Mouse (Mus musculus) thymus, postnatal 4 days (tissue): ENCODE results near the gene Fis1.
A peak's percentile ranks its signal among the peaks of the same experiment; 100 is the strongest.
"Not testable (repeated sequence)": the region's sequence is repeated elsewhere in the genome, so short reads cannot be mapped to it uniquely, and the experiment has no call there.

Experiments
- DNase-seq: peaks from one replicate; pipeline ENCODE4 v3.0.0; 2021

Fis1 gene

DNA sequence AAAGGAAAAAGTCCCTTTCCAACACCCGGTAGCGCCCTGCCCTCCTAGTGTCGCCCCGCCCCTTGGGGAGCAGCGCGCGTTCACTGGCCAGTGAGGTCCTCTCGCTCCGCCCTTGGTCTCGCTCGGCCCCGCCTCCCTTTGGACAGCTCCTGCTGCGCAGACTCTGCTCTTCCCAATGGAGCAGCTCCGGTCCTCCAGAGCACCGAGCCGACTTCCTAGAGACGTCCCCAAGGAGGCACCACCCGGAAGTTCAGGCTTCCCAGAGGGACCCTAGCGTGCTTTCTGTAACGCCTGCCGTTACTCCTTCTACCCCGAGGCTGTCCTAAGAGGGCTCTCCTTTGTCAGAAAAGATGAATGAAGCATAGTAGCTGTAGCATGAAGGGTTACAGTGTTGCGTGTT is at the start of gene Fis1:
Gene Fis1, plus strand, starts transcription at position 261 of the 400 bp plus-strand sequence.
- peak; percentile 88 for DNase-seq

DNA sequence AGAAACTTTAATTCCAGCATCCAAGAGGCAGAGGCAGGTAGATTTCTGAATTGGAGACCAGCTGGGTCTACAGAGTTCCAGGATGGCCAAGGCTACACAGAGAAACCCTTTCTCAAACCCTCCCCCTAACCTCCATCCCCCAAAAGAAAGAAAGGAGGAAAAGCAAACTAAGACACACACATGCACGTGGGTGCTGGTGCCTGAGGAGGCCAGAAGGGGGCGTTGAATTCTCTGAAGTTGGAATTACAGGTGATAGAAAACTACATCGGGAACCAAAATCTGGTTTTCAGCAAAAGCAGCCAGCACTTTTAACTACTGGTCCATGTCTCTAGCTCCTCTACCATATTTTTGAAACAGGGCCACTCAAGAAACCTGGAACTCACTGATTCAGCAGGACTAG is 48.5 kb upstream of the Fis1 start:
- DNase-seq, result no peak

DNA sequence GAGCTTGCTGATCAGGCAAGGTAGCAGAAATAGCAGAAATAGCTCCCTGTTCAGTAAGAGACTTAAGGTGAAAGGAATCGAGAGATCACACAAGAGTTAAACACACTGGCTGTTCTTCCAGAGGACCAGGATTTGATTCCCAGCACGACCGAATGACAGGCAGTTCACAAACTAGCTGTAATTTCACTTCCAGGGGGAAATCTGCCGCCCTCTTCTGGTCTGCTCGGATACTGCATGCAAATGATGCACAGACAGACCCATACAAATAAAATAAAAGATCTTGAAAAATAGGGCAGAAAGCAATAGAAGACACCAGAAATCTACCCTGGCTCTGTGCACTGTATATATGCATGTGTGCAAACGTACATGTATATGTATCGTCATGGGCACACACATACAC is 47.4 kb upstream of the Fis1 start:
- DNase-seq, result peak; percentile 78

DNA sequence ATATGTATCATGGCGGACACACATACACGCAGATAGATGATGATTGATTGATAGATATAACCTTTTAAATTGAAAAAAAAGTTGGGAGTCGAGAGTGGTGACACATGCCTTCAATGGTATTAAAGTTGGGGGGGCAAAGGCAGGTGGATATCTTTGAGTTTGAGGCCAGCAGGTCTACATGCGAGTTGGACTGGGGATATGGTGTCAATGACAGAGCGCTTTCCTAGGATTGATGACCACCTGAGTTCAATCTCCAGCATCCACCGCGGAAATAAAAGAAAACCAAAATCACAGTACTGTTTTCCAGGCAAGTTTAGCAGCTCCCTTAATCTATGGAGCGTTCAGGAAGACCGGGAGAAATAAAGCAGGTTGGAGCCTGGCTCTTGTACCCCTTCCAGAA is 45.5 kb upstream of the Fis1 start:
- no peak for DNase-seq

DNA sequence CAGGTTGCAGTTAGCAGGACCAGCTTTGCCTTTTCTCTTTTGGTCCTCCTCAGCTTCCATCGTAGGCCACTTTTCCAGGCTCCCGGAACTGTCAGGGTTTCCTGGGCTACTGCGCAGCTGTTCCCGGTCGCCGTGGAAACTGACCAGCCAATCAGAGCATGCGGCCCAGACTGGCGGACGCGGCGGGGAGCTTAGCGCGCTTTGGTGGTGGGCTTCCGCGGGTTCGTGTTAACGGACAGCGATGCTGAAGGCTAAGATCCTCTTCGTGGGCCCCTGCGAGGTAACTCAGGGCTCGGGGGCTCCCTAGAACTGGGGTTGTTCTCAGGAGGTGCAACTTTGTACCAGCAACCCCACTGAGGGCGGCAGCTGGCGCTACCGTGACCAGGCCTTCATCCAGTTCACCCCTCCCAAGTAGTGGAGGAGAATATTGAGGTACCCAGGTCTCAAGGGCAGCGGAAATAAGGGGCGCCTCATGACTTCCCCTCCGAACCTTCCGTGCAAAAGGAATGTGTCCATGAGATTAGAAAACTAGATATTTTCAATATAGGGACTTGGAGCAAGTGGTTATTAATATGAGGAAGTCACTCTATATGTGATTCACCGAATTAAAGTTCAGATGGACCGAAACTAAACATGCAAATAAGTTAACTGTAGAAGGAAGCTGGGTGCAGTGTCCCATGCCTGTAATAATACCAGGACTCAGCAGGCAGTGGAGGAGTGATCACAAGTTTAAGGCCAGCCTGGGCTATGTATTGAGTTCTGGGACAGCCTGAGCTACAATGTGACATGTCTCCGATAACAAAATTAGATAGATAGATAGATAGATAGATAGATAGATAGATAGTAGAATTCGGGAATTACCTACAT is 44.9 kb upstream of the Fis1 start, which contains the start of gene Ift22:
Gene Ift22, plus strand, starts transcription at position 160 of the 867 bp plus-strand sequence.
- peak; percentile 89 for DNase-seq

DNA sequence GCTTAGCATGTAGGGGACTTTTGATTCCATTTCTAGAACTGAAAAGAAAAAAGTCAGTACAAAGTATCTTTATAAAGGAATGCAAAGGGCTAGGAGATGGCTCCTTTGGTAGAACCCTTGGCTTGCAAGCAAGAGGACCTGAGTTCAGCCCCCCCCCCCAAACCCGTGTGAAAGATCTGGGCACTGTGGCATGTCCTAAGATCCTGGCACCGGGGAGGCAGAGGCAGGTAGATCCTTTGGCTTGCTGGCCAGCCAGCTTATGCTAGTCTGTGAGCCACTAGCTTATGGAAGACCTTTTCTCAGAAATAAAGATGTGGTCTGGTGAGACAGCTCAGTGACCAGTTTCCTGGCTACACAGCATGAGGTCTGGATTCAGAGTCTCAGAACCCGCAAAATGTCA is 38.9 kb upstream of the Fis1 start:
- no peak for DNase-seq

DNA sequence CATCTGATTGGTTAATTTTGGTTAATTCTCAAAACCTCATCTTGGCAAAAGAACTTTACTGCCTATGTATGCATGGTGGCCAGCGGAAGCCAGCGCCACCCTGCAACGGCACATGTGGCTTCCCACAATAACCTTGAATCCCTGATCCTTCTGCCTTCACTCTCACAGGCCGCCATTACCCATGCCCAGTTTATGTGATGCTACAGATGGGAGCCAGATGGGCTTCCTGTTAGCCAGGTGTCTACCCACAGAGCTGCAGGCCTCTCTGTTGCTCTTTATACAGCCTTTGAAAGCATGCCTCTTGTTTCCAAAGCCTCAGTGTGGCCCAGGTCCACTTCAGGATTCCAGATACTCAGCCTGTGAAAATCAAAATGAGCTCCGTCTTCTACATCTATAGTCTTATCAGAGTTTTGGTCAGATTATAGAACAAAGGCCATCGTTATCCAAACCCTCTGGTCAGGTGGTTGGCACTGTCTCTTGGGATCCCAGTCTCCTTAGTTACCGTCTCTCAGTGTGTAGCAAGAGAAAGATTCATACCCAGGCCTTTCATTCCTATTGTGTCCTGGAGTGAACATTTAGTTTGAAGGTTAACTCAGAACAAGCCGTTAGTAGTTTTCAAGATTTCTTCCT is 35.3 kb upstream of the Fis1 start:
- no peak for DNase-seq

DNA sequence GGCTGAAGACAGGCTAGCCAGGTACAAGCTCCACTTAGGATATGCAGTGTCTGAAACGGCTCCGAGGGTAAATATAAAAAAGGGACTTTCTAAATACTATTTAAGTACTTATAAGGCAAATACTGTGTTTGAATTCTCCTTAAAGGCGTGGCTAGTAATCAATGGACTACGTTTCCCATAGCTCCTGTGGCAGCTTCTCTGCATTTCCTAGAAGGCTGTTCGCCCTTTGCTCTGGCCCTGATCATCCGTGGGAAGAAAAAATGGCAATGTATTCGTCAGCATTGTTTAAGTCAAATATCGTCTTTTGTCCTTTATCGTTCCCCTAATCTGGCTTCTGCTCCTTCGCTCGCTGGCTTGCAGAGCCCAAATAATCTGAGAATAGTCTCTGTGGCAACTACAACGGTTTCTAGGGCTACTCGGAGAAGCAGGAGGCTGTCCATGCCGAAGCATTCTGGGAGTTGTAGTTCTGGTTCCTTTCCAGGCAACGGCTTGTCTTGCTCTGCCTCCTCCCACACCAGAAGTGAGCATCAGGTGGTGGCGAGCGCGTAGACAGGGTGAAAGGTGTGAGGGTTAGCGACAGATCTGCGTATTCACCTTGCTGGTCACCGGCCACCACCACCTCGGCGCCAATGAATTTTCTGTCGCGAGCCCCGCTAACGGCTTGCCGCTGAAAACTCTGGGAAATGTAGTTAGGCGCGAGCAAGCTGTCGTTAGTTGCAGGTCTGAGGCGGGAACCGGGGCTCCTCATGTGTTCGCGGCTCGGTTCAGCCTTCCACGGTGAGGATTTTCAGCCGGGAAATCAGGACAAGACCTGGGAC is 34.2 kb upstream of the Fis1 start:
- DNase-seq, result peak; percentile 70

DNA sequence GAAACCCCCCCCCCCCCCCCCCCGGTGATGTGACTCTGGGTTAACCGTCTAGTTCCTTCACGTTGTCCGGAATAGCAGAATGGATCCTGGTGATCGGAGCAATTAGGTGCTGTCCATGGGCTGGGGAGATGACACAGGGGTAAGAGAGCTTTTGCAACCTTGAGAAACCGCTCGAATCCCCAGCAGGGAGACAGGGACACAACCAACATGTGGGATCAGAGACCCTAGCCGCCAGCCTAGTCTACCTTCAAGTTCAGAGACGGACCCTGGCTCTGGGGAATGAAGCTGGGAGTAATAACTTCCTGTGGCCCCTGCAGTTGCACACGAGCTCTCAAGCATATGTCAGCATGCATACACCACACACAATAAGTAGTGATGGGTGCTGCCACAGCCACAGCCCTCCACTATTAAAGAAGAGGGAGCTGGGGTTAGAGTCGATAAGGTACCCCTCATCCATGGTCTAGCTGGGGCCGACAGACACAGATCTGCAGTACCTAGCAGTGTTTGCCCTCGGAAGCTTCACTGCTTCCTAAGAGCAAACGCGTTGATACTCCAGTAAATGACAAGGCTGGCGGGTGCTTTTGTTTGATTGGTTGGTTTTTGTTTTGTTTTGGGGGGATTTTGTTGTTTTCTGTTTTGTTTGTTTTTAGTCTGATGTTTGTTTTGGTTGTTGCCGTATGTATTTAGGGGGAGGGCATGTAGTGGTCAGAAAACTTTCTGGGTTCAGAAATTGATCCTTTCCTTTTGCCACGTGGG is 33.4 kb upstream of the Fis1 start:
- peak; percentile 30 for DNase-seq

DNA sequence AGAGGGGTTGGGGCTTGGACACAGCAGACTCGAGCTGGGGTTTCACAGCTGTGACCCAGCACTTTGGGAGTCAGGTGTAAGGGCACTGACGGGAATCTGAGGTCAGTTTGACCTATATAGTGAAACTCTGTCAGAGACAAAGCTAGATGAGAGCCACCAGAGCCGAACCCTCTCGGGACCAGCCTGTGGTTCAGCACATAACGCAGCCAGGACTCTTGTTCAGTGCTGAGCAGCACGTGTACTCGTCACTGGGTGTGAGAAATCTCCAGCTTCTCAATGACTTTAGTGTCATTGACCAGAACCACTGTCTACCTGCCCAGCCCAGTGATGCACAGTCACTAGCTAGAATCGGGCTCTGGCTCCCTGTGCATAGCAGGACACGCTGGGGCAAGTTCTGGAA is 30.2 kb upstream of the Fis1 start:
- DNase-seq, result no peak

DNA sequence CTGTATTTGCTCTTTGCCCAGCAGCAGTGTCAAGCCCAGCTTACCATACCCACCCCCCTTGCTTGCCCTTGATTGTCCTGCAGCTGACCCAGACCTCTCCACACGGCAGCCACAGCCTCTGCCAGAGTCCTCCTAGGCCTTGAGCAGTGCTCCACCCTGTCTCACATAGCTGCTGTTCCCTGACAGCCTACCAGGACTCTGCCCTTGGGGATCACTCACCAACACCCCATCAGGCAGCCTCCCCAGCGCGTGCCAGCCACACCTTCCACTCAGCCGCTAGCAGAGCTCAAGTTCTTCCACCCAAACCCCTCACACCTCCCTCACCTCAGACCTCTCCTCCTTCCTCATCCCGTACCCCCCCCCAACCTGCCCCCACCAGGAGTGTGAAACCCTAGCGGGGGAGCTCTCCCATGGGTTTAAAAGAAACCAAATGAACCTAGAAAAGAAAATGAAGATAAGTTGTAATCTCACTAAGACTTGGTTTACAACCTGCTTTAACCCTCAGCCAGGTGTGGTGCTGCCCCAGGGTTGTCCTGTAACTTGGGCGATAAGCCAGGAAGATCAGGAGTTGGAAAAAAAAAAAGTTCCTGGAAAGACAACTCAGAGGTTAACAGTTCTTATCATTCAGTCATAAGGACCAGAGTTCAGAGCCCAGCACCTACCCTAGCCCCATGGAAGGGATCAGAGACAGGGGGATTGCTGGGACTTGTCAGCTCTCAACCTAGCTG is 29.2 kb upstream of the Fis1 start:
- no peak for DNase-seq

DNA sequence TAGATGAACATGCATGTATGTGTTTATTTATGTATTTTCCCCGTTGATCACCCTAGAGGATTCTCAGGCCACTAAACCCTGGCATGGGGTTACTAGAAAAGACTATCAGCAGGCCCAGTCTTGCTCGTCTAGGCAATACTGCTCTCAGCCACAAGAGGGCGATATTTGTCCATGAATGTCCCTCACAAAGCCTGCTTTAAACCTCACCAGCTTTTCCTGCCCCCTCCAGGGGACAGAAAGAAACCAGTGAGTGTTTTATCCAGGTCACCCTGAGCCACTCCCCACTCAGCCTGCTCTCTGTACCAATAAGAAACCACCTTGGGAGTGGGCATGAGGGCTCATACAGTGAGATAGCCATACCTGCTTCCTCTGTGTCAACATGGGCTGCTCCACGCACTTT is 24.0 kb upstream of the Fis1 start:
- DNase-seq, result peak; percentile 88

DNA sequence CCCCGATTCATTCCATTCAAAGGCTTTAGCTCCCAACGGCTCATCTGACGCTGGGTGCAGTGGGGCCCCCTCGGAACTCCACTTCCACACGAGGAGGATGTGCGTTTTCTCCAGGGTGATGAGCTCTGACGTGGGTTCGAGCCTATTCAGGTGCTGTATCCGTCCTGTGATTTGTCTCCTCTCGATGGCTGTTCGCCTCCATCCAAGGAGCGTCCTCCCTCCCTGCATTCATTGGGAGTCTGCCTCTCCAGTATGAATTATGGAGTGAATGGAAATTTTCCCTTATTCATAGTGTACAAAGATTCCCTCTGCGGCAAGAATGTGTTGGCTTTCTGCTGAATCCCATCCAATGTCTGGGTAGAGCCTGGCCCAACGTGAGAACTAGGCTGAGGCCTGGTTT is 21.2 kb upstream of the Fis1 start:
- no peak for DNase-seq

DNA sequence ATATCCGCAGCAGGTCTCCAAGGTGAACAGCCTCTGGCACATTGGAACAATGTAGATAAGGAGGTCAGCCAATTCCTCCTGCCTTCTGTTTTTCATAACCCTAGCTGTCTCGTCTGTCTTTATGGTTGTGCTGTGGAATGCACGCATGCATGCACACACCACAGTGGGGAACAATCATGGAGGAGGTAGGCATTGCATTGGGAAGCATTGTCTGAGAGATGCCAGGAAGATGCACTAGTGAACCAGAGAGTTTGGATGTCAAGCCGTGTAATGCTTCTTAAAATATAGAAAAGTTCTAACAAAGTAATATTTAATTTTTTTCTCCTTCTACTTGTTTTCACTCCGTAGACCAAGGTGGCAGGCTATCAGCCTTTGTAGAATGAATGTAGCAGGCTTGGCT is 20.1 kb upstream of the Fis1 start:
- DNase-seq, result no peak

DNA sequence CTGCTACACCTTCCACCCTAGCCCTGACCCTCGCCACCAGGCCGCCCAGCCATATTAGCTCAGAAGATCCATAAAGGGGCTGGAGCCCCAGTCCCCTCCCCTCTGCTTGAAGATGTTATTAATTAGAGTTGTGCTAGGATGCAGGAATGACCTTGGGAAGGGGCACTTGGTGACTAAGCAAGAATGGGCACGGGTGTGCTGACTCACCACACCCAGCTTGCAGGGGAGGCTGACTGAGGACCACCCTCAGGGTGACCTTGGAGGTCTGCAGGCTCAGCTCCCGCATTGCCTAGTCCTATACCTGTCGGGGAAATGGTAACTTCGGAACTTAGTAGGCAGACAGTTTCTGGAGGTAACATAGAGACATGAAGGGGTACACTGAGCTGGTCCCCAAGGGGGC is 19.1 kb upstream of the Fis1 start:
- no peak for DNase-seq

DNA sequence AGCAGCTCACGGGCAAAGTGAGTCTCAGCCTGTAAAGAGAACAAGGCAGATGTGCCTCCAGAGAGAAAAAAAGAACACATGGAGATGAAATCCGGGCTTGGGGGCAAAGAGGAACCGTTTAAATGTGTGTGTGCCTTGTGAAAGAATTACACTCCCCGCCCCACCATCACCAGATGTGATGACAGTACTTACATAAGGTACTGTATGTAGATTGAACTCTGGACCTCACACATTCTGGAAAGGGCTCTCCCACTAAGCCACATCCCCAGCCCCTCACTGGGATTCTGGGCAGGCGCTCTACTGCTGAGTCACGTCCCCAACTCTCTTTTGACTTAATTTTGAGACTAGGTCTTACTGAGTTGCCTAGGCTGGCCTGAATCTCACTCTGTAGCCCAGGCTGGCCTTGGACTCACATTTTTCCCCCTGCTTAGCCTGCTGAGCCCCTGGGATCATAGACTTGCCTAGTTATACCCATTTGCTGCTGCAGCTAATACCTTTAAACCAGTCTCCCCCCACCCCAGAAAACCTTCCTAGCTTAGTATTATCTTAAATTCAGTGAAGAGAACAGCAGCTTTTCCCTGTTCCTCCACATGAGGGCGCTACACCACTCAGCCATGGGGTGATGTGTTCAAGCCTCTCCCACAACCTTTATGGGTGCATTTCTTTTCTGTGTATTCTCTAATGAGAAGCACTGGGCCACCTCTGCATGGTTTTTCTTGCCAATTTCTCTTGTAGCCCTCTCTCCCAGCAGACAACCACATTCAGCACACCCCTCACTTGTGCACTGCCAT is 17.0 kb upstream of the Fis1 start:
- peak; percentile 58 for DNase-seq

DNA sequence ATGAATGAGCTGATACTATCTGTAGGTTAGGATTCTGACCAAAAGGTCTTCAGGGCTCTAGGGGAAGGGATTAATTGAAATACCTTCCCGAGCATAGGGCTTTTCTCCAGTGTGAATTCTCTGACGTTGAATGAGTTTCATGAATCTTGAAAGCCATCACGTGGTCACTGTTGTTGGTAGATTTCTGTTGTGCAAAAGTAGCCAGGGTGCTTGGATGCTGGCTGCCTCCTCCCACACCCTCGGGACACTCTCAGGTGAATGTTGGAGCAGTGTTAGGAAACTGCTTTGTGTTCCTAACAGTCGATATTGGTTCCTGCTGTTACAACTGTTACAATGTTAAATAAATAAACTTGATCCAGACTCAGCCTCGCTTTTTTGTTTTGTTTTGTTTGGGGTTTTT is 16.3 kb upstream of the Fis1 start:
- DNase-seq, result no peak

DNA sequence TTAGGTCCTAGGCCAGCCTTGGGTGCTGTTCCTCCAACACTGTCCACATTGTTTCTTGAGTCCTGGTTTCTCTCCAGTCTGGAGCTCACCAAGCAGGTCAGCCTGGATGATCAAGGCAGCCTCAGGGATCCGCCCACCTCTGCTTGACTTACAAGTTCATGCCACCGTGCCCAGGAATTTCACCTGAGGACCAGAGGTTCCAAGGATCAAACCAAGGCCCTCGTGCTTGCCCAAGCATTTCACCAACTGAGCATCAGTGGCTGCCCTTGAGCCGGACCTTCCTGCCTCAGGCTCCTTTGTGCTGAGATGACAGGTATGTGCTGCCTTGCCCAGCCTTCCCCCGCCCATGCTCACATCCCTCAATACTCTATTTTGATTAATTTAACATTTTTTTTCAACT is 15.5 kb upstream of the Fis1 start:
- DNase-seq, result no peak

DNA sequence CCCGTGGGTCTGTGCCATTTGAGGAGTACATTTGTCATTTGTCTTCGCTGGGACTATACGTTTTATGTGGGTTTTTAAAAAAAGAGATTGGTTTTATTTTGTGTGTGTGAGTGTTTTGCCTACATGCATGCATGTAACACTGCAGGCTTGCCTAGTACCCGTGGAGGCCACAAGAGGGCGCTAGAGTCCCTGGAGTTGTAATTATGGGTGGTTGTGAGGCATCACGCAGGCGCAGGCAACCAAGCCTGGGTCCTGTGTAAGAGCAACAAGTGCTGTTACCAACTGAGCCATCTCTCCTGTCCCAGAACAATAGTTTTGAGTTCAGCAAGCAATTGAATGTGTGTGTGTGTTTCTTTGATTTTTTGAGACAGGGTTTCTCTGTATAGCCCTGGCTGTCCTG is 13.8 kb upstream of the Fis1 start:
- peak; percentile 66 for DNase-seq

DNA sequence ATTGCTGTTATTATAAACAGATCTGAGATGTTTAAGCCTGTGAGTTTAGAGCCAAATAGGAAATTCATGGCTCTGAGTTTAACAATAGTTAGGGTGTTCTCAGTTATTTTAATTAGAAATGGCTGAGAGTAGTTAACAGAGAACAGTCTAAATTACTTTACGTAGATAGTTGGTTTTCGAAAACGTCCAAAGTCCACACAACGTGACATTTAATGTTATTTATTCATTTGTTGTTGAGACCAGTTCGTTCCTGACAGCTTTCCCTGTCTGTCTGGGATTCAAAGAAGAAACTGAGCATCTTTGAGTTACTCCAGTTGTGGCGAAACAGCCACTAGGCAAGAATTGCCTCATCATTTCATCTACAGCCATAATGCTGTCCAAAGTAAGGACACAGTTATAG is 13.0 kb upstream of the Fis1 start:
- not testable (repeated sequence) for DNase-seq

DNA sequence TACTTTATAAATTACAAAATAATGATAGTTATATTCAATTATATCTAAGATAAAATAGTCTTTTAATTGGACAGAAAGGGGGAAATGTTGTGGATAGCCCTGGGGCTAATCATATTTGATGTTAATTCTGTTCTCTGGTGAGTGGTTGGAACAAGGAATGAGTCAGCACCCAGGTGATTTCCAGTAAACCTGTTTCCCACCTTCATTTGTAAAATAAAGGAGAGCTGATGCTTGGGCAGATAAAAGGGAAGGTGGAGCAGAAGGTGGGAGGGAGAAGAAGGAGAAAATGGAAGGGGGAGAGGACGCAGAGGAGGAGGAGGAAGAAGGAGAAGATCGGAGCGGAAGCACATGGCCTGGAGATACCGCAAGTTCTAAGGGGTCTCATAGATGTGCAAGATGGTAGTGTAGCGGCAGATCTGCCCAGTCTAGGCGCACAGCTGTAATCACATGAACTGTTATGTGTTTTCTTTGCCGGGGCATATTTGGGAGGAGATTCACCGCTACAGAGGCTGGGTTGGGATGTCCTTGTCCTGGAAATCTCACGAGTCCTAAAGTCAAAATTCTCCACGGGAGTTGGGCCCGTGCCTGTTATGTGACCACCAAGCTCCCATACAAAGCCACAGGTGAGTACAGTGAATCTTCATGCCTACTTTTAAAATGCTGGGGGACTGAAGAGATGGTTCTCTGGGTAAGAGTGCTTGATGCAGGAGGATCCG is 12.1 kb upstream of the Fis1 start:
- no peak for DNase-seq
